Mouse (Mus musculus) limb, embryonic 13.5 days (tissue): ENCODE results near the gene Cdh6. TPM values are rescaled to one million over a fixed set of nuclear protein-coding genes. Genes with fewer than 3 reads are reported as not detected.

Experiments used
- ATAC-seq: fragments of 200-750 bp; cut with Nextera tagmentation; 2 replicates; pipeline ENCODE4 v1.8.0; 2017; ENCODE audit warnings: low read depth, moderate number of reproducible peaks, moderate TSS enrichment; ENCODE audit not compliant: low FRiP score
- H3K27ac ChIP-seq: fragments of 300-500 bp; sonication (generic); 2 replicates; pipeline ENCODE4 v1.5.1; 2015; ENCODE audit warnings: inconsistent platforms, mild to moderate bottlenecking, moderate library complexity
- H3K27me3 ChIP-seq: fragments of 300-500 bp; sonication (generic); 2 replicates; pipeline ENCODE4 v1.6.1; 2015; ENCODE audit warnings: mild to moderate bottlenecking, inconsistent platforms
- H3K36me3 ChIP-seq: fragments of 300-500 bp; sonication (generic); 2 replicates; pipeline ENCODE4 v1.6.1; 2015; ENCODE audit warnings: inconsistent platforms, mild to moderate bottlenecking, moderate library complexity
- H3K4me1 ChIP-seq: fragments of 300-500 bp; sonication (generic); 2 replicates; pipeline ENCODE4 v1.6.1; 2015; ENCODE audit warnings: inconsistent platforms
- H3K4me2 ChIP-seq: fragments of 300-500 bp; sonication (generic); replicated peaks from 2 replicates; pipeline ENCODE4 v1.6.1; 2015; ENCODE audit warnings: inconsistent platforms, mild to moderate bottlenecking, moderate library complexity
- H3K4me3 ChIP-seq: fragments of 300-500 bp; sonication (generic); 2 replicates; pipeline ENCODE4 v1.5.1; 2015; ENCODE audit warnings: moderate library complexity, mild to moderate bottlenecking, inconsistent platforms
- H3K9ac ChIP-seq: fragments of 300-500 bp; sonication (generic); 2 replicates; pipeline ENCODE4 v1.6.1; 2015; ENCODE audit warnings: mild to moderate bottlenecking, inconsistent platforms
- H3K9me3 ChIP-seq: fragments of 300-500 bp; sonication (generic); 2 replicates; pipeline ENCODE4 v1.6.1; 2016; ENCODE audit warnings: inconsistent platforms
- WGBS: fragments of 180-500 bp; shearing (Covaris S2); methylation state at CpG from one replicate; pipeline ENCODE4 v1.1.7; 2015; 5-methylcytosine and 5-hydroxymethylcytosine counted together
- polyA plus RNA-seq: library from polyadenylated mRNA; unstranded; fragments of >200 nt; fragmentation: Nextera tagmentation; extraction: Ambion mirVana; gene quantifications from 2 replicates; pipeline ENCODE4 v1.2.1, GENCODE M21; 2015

Gene Cdh6
- polyA plus RNA-seq, 1 experiment from 2014 or later: 14.3 TPM

DNA sequence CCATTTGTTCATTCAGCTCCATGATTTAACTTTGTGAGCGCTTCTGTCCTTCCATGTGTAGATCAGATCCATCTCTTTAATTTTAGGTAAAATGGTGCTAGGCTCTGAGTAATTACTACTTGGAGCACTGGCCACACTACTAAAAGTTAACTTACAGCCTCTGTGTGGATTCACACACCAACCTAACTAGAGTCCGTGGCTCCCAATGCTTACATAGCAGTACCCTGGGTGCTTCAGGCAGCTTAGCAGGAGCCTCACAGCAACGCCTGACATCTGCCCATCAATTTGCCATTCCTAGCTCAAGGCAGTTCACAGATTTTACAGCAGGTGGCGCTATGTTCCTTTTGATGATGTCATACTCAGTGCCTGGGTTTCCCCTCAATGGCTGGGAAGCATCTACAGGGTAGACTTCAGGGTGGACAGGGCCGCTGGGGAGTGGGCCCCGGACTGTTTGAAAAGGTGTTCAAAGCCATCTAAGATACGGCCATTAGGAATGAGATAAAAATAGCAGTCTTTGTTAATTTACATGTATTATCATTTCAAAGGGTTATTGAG, 84.9 kb downstream of the Cdh6 start:
- Histone ChIP-seq H3K4me1 (peaks cover 4% of the 10 kb centered on the region; the same call in 1 of the 2 replicates), H3K4me2 (no peak overlapping the region), H3K4me3 (no peak overlapping the region), H3K9ac (no peak overlapping the region), H3K27ac (no peak overlapping the region), H3K9me3 (no peaks in the 10 kb centered on the region), H3K36me3 (no peaks in the 10 kb centered on the region), H3K27me3 (no peaks in the 10 kb centered on the region)
- ATAC-seq: no peak
- whole genome bisulfite sequencing: 51% methylated on average over 7 of the region's 7 CpGs

GRCm38 (mm10) chr15:13084746-13085145, 88.7 kb downstream of the Cdh6 start:
- no peaks in the 10 kb centered on the region for H3K27me3 ChIP-seq
- H3K27ac ChIP-seq: no peak overlapping the region
- no peak overlapping the region for H3K4me3 ChIP-seq
- H3K36me3 ChIP-seq: no peaks in the 10 kb centered on the region
- H3K4me2 ChIP-seq: no peak overlapping the region
- H3K4me1 ChIP-seq: no peaks in the 10 kb centered on the region
- no peaks in the 10 kb centered on the region for H3K9me3 ChIP-seq
- ATAC-seq: no peak
- 76% methylated on average over 9 of the region's 9 CpGs for WGBS
- no peak overlapping the region for H3K9ac ChIP-seq

GRCm38 (mm10) chr15:13076908-13077669, 96.4 kb downstream of the Cdh6 start:
- Histone ChIP-seq H3K4me1 (peaks cover 11% of the 10 kb centered on the region), H3K9ac (no peak overlapping the region), H3K4me3 (no peak overlapping the region), H3K36me3 (no peaks in the 10 kb centered on the region), H3K27ac (no peak overlapping the region), H3K4me2 (no peak overlapping the region), H3K9me3 (no peaks in the 10 kb centered on the region), H3K27me3 (no peaks in the 10 kb centered on the region)
- 0 out of 2 replicates have a peak, but pooled peaks have one; percentile 10 for ATAC-seq
- WGBS: 71% methylated on average over 8 of the region's 8 CpGs

DNA sequence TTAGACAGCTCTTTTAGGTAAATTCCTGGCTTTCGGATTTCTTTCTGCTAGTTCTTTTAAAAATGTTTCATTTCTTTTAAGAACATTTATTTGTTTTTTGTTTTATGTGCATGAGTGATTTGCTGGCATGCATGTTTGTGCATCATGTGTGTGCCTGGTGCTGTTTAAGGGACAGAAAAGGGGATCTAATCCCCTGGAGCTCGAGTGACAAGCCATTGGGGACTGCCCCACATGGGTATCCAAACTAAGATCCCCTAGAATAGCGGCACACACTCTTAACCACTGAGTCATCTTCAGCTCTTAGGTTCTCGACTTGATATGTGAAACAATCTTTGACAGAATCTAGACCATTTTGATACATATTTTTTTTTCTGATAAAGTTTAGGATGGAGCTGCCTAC, 99.4 kb downstream of the Cdh6 start:
- no peak overlapping the region for H3K4me2 ChIP-seq
- H3K27ac ChIP-seq: no peak overlapping the region
- H3K36me3 ChIP-seq: no peaks in the 10 kb centered on the region
- H3K9ac ChIP-seq: no peak overlapping the region
- WGBS: 62% methylated on average over 4 of the region's 4 CpGs
- peaks cover 11% of the 10 kb centered on the region for H3K4me1 ChIP-seq
- H3K27me3 ChIP-seq: no peaks in the 10 kb centered on the region
- no peaks in the 10 kb centered on the region for H3K9me3 ChIP-seq
- no peak overlapping the region for H3K4me3 ChIP-seq
- ATAC-seq: no peak

- Histone ChIP-seq H3K27ac (no peak overlapping the region), H3K4me3 (peak overlapping the region; percentile 45), H3K9ac (no peak overlapping the region), H3K4me2 (peak overlapping the region; percentile 82), H3K9me3 (no peaks in the 10 kb centered on the region), H3K27me3 (0 out of 2 replicates have a peak, but pooled peaks cover 3% of the 10 kb centered on the region), H3K36me3 (no peaks in the 10 kb centered on the region; the same call in 1 of the 2 replicates), H3K4me1 (peaks cover 20% of the 10 kb centered on the region)
- no peak for ATAC-seq
Measured at GRCm38 (mm10) chr15:13068213-13068516, 105.3 kb downstream of the Cdh6 start.

- ATAC-seq: peak; percentile 72; the same call in 1 of the 2 replicates
- 7% methylated on average over 20 of the region's 20 CpGs for WGBS
- Histone ChIP-seq H3K4me3 (peak overlapping the region; percentile 45), H3K4me1 (peaks cover 19% of the 10 kb centered on the region), H3K27ac (no peak overlapping the region), H3K4me2 (peak overlapping the region; percentile 82), H3K27me3 (0 out of 2 replicates have a peak, but pooled peaks cover 3% of the 10 kb centered on the region), H3K9me3 (no peaks in the 10 kb centered on the region), H3K9ac (peak overlapping the region; percentile 45; the same call in 1 of the 2 replicates), H3K36me3 (no peaks in the 10 kb centered on the region; the same call in 1 of the 2 replicates)
Measured at GRCm38 (mm10) chr15:13067429-13068212, 105.9 kb downstream of the Cdh6 start.

DNA sequence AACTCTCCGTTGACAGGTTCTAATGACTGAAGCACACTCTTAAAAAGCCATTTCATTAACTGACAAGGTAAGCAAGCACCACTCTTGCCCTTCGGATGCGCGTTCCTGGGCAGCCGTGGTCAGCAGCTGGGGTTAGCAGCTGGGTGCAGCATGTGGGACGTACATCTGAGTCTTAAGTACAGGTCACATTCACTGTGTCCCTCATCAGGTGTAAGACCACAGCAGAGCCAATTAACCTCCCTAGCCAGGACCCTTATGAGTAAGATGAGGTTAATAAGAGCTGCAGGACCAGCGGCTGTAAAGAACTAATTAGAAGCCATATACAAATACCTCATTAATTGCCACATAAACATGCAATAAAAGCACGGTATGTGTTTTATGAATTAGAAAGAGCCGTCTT, 106.7 kb downstream of the Cdh6 start:
- Histone ChIP-seq H3K36me3 (no peaks in the 10 kb centered on the region; the same call in 1 of the 2 replicates), H3K4me1 (peaks cover 19% of the 10 kb centered on the region), H3K9ac (no peak overlapping the region), H3K4me3 (peak overlapping the region; percentile 45), H3K27ac (no peak overlapping the region), H3K27me3 (0 out of 2 replicates have a peak, but pooled peaks cover 3% of the 10 kb centered on the region), H3K9me3 (no peaks in the 10 kb centered on the region), H3K4me2 (peak overlapping the region; percentile 82)
- 16% methylated on average over 9 of the region's 9 CpGs for WGBS
- peak; percentile 29; the same call in 1 of the 2 replicates for ATAC-seq

- H3K9me3 ChIP-seq: no peaks in the 10 kb centered on the region
- H3K9ac ChIP-seq: no peak overlapping the region
- 96% methylated on average over 13 of the region's 13 CpGs for WGBS
- H3K4me1 ChIP-seq: peaks cover 19% of the 10 kb centered on the region
- H3K27ac ChIP-seq: no peak overlapping the region
- ATAC-seq: no peak
- 0 out of 2 replicates have a peak, but pooled peaks cover 3% of the 10 kb centered on the region for H3K27me3 ChIP-seq
- H3K4me3 ChIP-seq: no peak overlapping the region
- no peaks in the 10 kb centered on the region; the same call in 1 of the 2 replicates for H3K36me3 ChIP-seq
- H3K4me2 ChIP-seq: no peak overlapping the region
Measured at GRCm38 (mm10) chr15:13063633-13064032, 109.8 kb downstream of the Cdh6 start.

DNA sequence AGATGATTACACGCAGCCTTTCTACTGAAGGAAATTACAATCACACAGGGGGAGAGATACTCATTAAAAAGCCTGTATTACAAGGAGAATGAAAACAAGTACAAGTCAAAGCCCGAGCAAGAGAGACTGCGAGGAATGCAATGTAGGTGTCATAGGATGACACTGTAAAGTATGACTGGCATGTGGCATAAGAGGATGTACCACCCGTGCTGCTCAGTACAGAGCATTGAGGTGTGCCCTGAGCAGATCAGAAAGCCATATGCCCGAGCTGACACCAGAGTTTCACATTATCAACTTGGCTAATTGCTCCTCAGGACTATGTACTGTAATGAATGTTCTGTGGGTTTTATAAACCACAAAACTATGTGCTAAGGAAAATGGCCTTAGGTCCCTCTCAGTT, 115.7 kb downstream of the Cdh6 start:
- Histone ChIP-seq H3K36me3 (no peaks in the 10 kb centered on the region; the same call in 1 of the 2 replicates), H3K9ac (no peak overlapping the region), H3K27me3 (no peaks in the 10 kb centered on the region), H3K4me3 (no peak overlapping the region), H3K4me2 (no peak overlapping the region), H3K4me1 (peaks cover 3% of the 10 kb centered on the region; the same call in 1 of the 2 replicates), H3K9me3 (no peaks in the 10 kb centered on the region), H3K27ac (no peak overlapping the region)
- ATAC-seq: no peak
- WGBS: 70% methylated on average over 5 of the region's 5 CpGs

DNA sequence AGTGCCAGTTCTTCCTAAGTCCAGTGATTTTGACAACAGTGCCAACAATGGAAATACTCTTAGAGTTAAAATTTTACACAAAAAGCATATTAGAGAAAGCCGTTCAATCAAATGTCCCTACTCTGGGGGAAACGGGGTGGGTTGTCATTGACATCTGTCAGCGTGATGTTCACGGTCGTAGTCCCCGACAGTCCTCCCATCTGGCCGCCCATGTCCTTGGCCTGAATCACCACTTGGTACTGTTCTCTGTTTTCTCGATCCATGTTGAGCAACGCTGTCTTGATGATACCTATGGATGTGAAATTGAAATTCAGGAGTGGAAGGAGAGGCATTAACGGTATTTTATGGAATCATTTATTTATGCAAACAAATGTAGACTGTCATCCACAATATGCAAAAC, 116.2 kb downstream of the Cdh6 start:
- no peaks in the 10 kb centered on the region for H3K27me3 ChIP-seq
- H3K4me1 ChIP-seq: peaks cover 3% of the 10 kb centered on the region; the same call in 1 of the 2 replicates
- H3K4me2 ChIP-seq: no peak overlapping the region
- no peak overlapping the region for H3K4me3 ChIP-seq
- H3K27ac ChIP-seq: no peak overlapping the region
- ATAC-seq: no peak
- 91% methylated on average over 10 of the region's 10 CpGs for WGBS
- no peaks in the 10 kb centered on the region; the same call in 1 of the 2 replicates for H3K36me3 ChIP-seq
- no peak overlapping the region for H3K9ac ChIP-seq
- no peaks in the 10 kb centered on the region for H3K9me3 ChIP-seq

- Histone ChIP-seq H3K4me1 (no peaks in the 10 kb centered on the region), H3K9me3 (no peaks in the 10 kb centered on the region), H3K27me3 (no peaks in the 10 kb centered on the region), H3K9ac (no peak overlapping the region), H3K4me3 (no peak overlapping the region), H3K4me2 (no peak overlapping the region), H3K36me3 (peaks cover 4% of the 10 kb centered on the region; the same call in 1 of the 2 replicates), H3K27ac (no peak overlapping the region)
- ATAC-seq: no peak
- WGBS: 71% methylated on average over 7 of the region's 7 CpGs
Measured at GRCm38 (mm10) chr15:13047910-13048309, 125.6 kb downstream of the Cdh6 start.

DNA sequence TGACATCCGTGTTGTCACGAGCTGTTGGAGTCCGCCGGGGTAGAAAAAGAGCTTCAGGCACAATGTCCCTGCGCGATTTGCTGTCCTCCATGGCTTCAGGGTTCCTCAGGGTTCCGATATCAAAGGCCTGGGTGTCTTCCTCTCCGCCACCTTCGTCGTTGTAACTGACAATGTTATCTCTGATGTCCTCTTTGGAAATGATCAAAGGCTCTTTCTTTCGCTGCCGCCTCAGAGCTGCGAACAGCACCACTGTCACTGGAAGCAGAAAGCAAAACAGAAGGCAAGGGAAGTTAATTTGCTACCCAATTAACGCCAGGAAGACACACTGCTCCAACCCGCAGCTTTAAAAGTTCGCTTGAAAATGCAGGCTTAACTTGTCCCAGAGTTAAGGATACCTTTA, 139.0 kb downstream of the Cdh6 start:
- H3K36me3 ChIP-seq: 0 out of 2 replicates have a peak, but pooled peaks cover 5% of the 10 kb centered on the region
- no peaks in the 10 kb centered on the region for H3K27me3 ChIP-seq
- no peaks in the 10 kb centered on the region for H3K9me3 ChIP-seq
- no peak overlapping the region for H3K9ac ChIP-seq
- no peak overlapping the region for H3K27ac ChIP-seq
- ATAC-seq: no peak
- no peak overlapping the region for H3K4me3 ChIP-seq
- no peaks in the 10 kb centered on the region for H3K4me1 ChIP-seq
- 19% methylated on average over 16 of the region's 16 CpGs for WGBS
- H3K4me2 ChIP-seq: no peak overlapping the region
